8 mouse cellular contexts compared by ENCODE assay signal in genomic region chr3:154570786-154571185, GRCm38 (mm10). TPM values are rescaled to one million over a fixed set of nuclear protein-coding genes. Genes with fewer than 3 reads are reported as not detected.
A peak's percentile ranks its signal among the peaks of the same experiment; 100 is the strongest.
DNase-seq lines count a peak whose midpoint lies in the region; ATAC-seq and TF ChIP-seq lines count a peak whose summit lies in the region.

No protein-coding gene starts in this region.

- peak overlapping the region; percentile 47 for H3K4me2 ChIP-seq in lung, embryonic 14.5 days
- peak overlapping the region; percentile 44 for H3K4me2 ChIP-seq in forebrain, embryonic 12.5 days
- H3K4me2 ChIP-seq in hindbrain, embryonic 14.5 days (replicated peaks) = peak overlapping the region; percentile 43
- peak overlapping the region; percentile 31 for H3K4me2 ChIP-seq in neural tube, embryonic 14.5 days (ENCODE audit: low read depth, low read length)

- no peaks in the 10 kb centered on the region for H3K4me1 ChIP-seq in lung, embryonic 14.5 days (ENCODE audit: insufficient read depth)
- peaks cover 17% of the 10 kb centered on the region for H3K4me1 ChIP-seq in forebrain, embryonic 12.5 days
- peaks cover 6% of the 10 kb centered on the region; the same call in 1 of the 2 replicates for H3K4me1 ChIP-seq in hindbrain, embryonic 14.5 days (replicated peaks; ENCODE audit: control insufficient read depth, insufficient read depth, low read length)
- no peaks in the 10 kb centered on the region for H3K4me1 ChIP-seq in neural tube, embryonic 14.5 days (ENCODE audit: control insufficient read depth, insufficient read depth, low read length)

- no peaks in the 10 kb centered on the region for H3K36me3 ChIP-seq in lung, embryonic 14.5 days (ENCODE audit: insufficient read depth)
- H3K36me3 ChIP-seq in forebrain, embryonic 12.5 days (replicated peaks) = no peaks in the 10 kb centered on the region
- H3K36me3 ChIP-seq in hindbrain, embryonic 14.5 days (replicated peaks; ENCODE audit: control insufficient read depth, insufficient read depth) = no peaks in the 10 kb centered on the region
- no peaks in the 10 kb centered on the region for H3K36me3 ChIP-seq in neural tube, embryonic 14.5 days (ENCODE audit: control insufficient read depth, insufficient read depth, low read length)

- H3K9ac ChIP-seq in lung, embryonic 14.5 days = no peak overlapping the region
- no peak overlapping the region for H3K9ac ChIP-seq in forebrain, embryonic 12.5 days
- H3K9ac ChIP-seq in hindbrain, embryonic 14.5 days = no peak overlapping the region
- H3K9ac ChIP-seq in neural tube, embryonic 14.5 days (replicated peaks; ENCODE audit: low read depth, low read length) = no peak overlapping the region

- H3K9me3 ChIP-seq in lung, embryonic 14.5 days (ENCODE audit: low read depth, low read length) = no peaks in the 10 kb centered on the region
- H3K9me3 ChIP-seq in forebrain, embryonic 12.5 days = no peaks in the 10 kb centered on the region
- no peaks in the 10 kb centered on the region for H3K9me3 ChIP-seq in hindbrain, embryonic 14.5 days (ENCODE audit: control insufficient read depth, low read length)
- H3K9me3 ChIP-seq in neural tube, embryonic 14.5 days (ENCODE audit: control insufficient read depth, low read length) = no peaks in the 10 kb centered on the region

- peak; percentile 15; the same call in 1 of the 2 replicates for ATAC-seq in lung, embryonic 14.5 days (ENCODE audit: insufficient read depth)
- ATAC-seq in forebrain, embryonic 12.5 days (ENCODE audit: low FRiP score) = no peak
- no peak for ATAC-seq in hindbrain, embryonic 14.5 days (ENCODE audit: low FRiP score)
- no peak for ATAC-seq in neural tube, embryonic 14.5 days (ENCODE audit: low read depth)

- WGBS in lung, embryonic 14.5 days = 3% methylated on average over 12 of the region's 12 CpGs
- WGBS in forebrain, embryonic 12.5 days = 5% methylated on average over 12 of the region's 12 CpGs
- WGBS in hindbrain, embryonic 14.5 days = 5% methylated on average over 12 of the region's 12 CpGs
- WGBS in neural tube, embryonic 14.5 days = 9% methylated on average over 12 of the region's 12 CpGs

- DNase-seq in lung, embryonic 14.5 days = peak; percentile 77
- no peak for DNase-seq in lung, postnatal 4 days
- no peak for DNase-seq in hindbrain, embryonic 14.5 days (ENCODE audit: low spot score)
- DNase-seq in testis, postnatal 14 days (ENCODE audit: low spot score) = no peak
- DNase-seq in spleen, adult 18-20 months = no peak
- no peak for DNase-seq in layer of hippocampus, postnatal 25 days (ENCODE audit: extremely low spot score in 1 of 2, low spot score in 1 of 2)

- no peak for TF ChIP-seq CTCF in lung, embryonic 14.5 days (IDR thresholded peaks at IDR 0.05; ENCODE audit: low read depth)

- no peak overlapping the region for H3K27ac ChIP-seq in lung, embryonic 14.5 days (ENCODE audit: low read depth)
- no peak overlapping the region for H3K27ac ChIP-seq in forebrain, embryonic 12.5 days
- no peak overlapping the region for H3K27ac ChIP-seq in hindbrain, embryonic 14.5 days
- no peak overlapping the region for H3K27ac ChIP-seq in neural tube, embryonic 14.5 days (ENCODE audit: low read depth, low read length)

- H3K27me3 ChIP-seq in lung, embryonic 14.5 days (ENCODE audit: insufficient read depth, low read length) = peaks cover 23% of the 10 kb centered on the region
- H3K27me3 ChIP-seq in forebrain, embryonic 12.5 days = peaks cover 10% of the 10 kb centered on the region
- peaks cover 3% of the 10 kb centered on the region; the same call in 1 of the 2 replicates for H3K27me3 ChIP-seq in hindbrain, embryonic 14.5 days (ENCODE audit: control insufficient read depth, insufficient read depth, low read length)
- H3K27me3 ChIP-seq in neural tube, embryonic 14.5 days (ENCODE audit: control insufficient read depth, insufficient read depth, low read length) = no peaks in the 10 kb centered on the region

- H3K4me3 ChIP-seq in lung, embryonic 14.5 days (ENCODE audit: low read depth, low read length) = peak overlapping the region; percentile 13; the same call in 1 of the 2 replicates
- H3K4me3 ChIP-seq in forebrain, embryonic 12.5 days (replicated peaks) = no peak overlapping the region; the same call in 1 of the 2 replicates
- H3K4me3 ChIP-seq in hindbrain, embryonic 14.5 days (replicated peaks; ENCODE audit: low read length) = no peak overlapping the region
- no peak overlapping the region for H3K4me3 ChIP-seq in neural tube, embryonic 14.5 days (ENCODE audit: low read depth, low read length)

RNA-seq across cellular contexts. Expression of gene Cryz, which starts 25.7 kb away (rescaled TPM):
- 19.4 and 19.6 TPM in 2 replicates for polyA plus RNA-seq in lung, embryonic 14.5 days (2014; fragmentation: Nextera tagmentation; extraction: Ambion mirVana)
- polyA plus RNA-seq in forebrain, embryonic 12.5 days (2016; fragmentation: Nextera tagmentation; extraction: Ambion mirVana) = 16.4 and 16.8 TPM in 2 replicates
- polyA plus RNA-seq in hindbrain, embryonic 14.5 days (2014; fragmentation: Nextera tagmentation; extraction: Ambion mirVana) = 9.5 and 9.6 TPM in 2 replicates
- 9.0 and 9.6 TPM in 2 replicates for polyA plus RNA-seq in neural tube, embryonic 14.5 days (2014; fragmentation: Nextera tagmentation; extraction: Ambion mirVana)
- total RNA-seq in layer of hippocampus, postnatal 25 days (2021) = 10 to 100 TPM; 16.8 to 21.7 TPM

RNA-seq across cellular contexts. Expression of gene Tyw3, which starts 26.1 kb away (rescaled TPM):
- 15.9 and 17.9 TPM in 2 replicates for polyA plus RNA-seq in lung, embryonic 14.5 days (2014; fragmentation: Nextera tagmentation; extraction: Ambion mirVana)
- 14.7 and 18.9 TPM in 2 replicates for polyA plus RNA-seq in forebrain, embryonic 12.5 days (2016; fragmentation: Nextera tagmentation; extraction: Ambion mirVana)
- polyA plus RNA-seq in hindbrain, embryonic 14.5 days (2014; fragmentation: Nextera tagmentation; extraction: Ambion mirVana) = 12.9 and 13.0 TPM in 2 replicates
- polyA plus RNA-seq in neural tube, embryonic 14.5 days (2014; fragmentation: Nextera tagmentation; extraction: Ambion mirVana) = 13.8 and 15.4 TPM in 2 replicates
- total RNA-seq in layer of hippocampus, postnatal 25 days (2021) = 10 to 100 TPM; 12.8 to 14.3 TPM
